Comparison of ENCODE assay signal across 28 mouse cellular contexts in genomic region chr19:54116829-54117228, GRCm38 (mm10).
A peak's percentile ranks its signal among the peaks of the same experiment; 100 is the strongest.
DNase-seq lines count a peak whose midpoint lies in the region; ATAC-seq lines count a peak whose summit lies in the region.
"Had no signal": no experiment of that assay in that cellular context is flagged by ENCODE, and none has a peak within 500 bp of the region (broad histone marks: within the 10 kb centered on the region; RNA-seq: fewer than 3 reads in every experiment).

No protein-coding gene starts in this region.

- H3K27ac ChIP-seq in midbrain, embryonic 11.5 days (ENCODE audit: low read depth, low read length) = no peak overlapping the region
- no peak overlapping the region for H3K27ac ChIP-seq in midbrain, embryonic 14.5 days (replicated peaks; ENCODE audit: low read depth, low read length)
- no peak overlapping the region for H3K27ac ChIP-seq in intestine, embryonic 14.5 days (ENCODE audit: low read depth)
- H3K27ac ChIP-seq in intestine, embryonic 16.5 days (ENCODE audit: low read length) = no peak overlapping the region
- H3K27ac ChIP-seq: embryonic facial prominence, embryonic 10.5 days; embryonic facial prominence, embryonic 12.5 days; forebrain, embryonic 10.5 days; forebrain, embryonic 12.5 days had no signal

- no peaks in the 10 kb centered on the region for H3K4me1 ChIP-seq in midbrain, embryonic 11.5 days (ENCODE audit: control insufficient read depth, insufficient read depth, low read length)
- H3K4me1 ChIP-seq in midbrain, embryonic 14.5 days (ENCODE audit: control insufficient read depth, insufficient read depth, low read length) = peaks cover 7% of the 10 kb centered on the region; the same call in 1 of the 2 replicates
- no peaks in the 10 kb centered on the region for H3K4me1 ChIP-seq in intestine, embryonic 14.5 days (replicated peaks; ENCODE audit: control insufficient read depth, insufficient read depth, low read length)
- H3K4me1 ChIP-seq in intestine, embryonic 16.5 days (ENCODE audit: control insufficient read depth, insufficient read depth, low read length) = peaks cover 20% of the 10 kb centered on the region

- intact Hi-C loops in left cerebral cortex, postnatal 14 days (cut with DNase I) = no loop called here
- intact Hi-C loops in left cerebral cortex, postnatal 4 days (cut with DNase I) = no loop called here

- no peaks in the 10 kb centered on the region for H3K36me3 ChIP-seq in midbrain, embryonic 11.5 days (ENCODE audit: control insufficient read depth, insufficient read depth, low read length)
- no peaks in the 10 kb centered on the region for H3K36me3 ChIP-seq in midbrain, embryonic 14.5 days (ENCODE audit: control insufficient read depth, insufficient read depth, low read length)
- no peaks in the 10 kb centered on the region for H3K36me3 ChIP-seq in intestine, embryonic 14.5 days (ENCODE audit: control insufficient read depth, insufficient read depth, low read length)
- no peaks in the 10 kb centered on the region for H3K36me3 ChIP-seq in intestine, embryonic 16.5 days (ENCODE audit: control insufficient read depth, insufficient read depth, low read length)
- H3K36me3 ChIP-seq: embryonic facial prominence, embryonic 10.5 days; embryonic facial prominence, embryonic 12.5 days; forebrain, embryonic 10.5 days; forebrain, embryonic 12.5 days; G1E had no signal

- no peak overlapping the region for H3K4me2 ChIP-seq in midbrain, embryonic 11.5 days
- no peak overlapping the region for H3K4me2 ChIP-seq in midbrain, embryonic 14.5 days (ENCODE audit: low read length)
- H3K4me2 ChIP-seq in intestine, embryonic 14.5 days (ENCODE audit: low read length) = no peak overlapping the region
- peak overlapping the region; percentile 9; the same call in 1 of the 2 replicates for H3K4me2 ChIP-seq in intestine, embryonic 16.5 days (ENCODE audit: low read depth, low read length)
- H3K4me2 ChIP-seq: embryonic facial prominence, embryonic 12.5 days; forebrain, embryonic 12.5 days had no signal

- H3K4me3 ChIP-seq in midbrain, embryonic 11.5 days (ENCODE audit: low read depth, low read length) = no peak overlapping the region
- H3K4me3 ChIP-seq in midbrain, embryonic 14.5 days (replicated peaks; ENCODE audit: low read depth, low read length) = no peak overlapping the region
- H3K4me3 ChIP-seq in intestine, embryonic 14.5 days (ENCODE audit: low read depth, low read length) = no peak overlapping the region
- H3K4me3 ChIP-seq in intestine, embryonic 16.5 days (ENCODE audit: low read length) = no peak overlapping the region
- H3K4me3 ChIP-seq: embryonic facial prominence, embryonic 10.5 days; embryonic facial prominence, embryonic 12.5 days; erythroblast, embryonic 14.5 days; forebrain, embryonic 10.5 days; forebrain, embryonic 12.5 days had no signal

- ATAC-seq in midbrain, embryonic 11.5 days (ENCODE audit: low FRiP score) = no peak
- no peak for ATAC-seq in midbrain, embryonic 14.5 days (ENCODE audit: low FRiP score, low TSS enrichment)
- peak; percentile 40 for ATAC-seq in intestine, embryonic 14.5 days (replicated peaks; ENCODE audit: low FRiP score, low TSS enrichment, low read depth)
- peak; percentile 90 for ATAC-seq in intestine, embryonic 16.5 days
- no peak for ATAC-seq in granulocyte monocyte progenitor cell, adult 5-6 weeks (replicated peaks; ENCODE audit: poor library complexity, severe bottlenecking)
- ATAC-seq: activated CD4-positive, CD25-positive, alpha-beta regulatory T cell, adult 4 months; CD4-positive, CD25-positive, alpha-beta regulatory T cell, adult 4 months; forebrain, embryonic 14.5 days; forebrain, embryonic 16.5 days; Patski had no signal

- peak; percentile 62 for DNase-seq in midbrain, embryonic 11.5 days (ENCODE audit: low spot score, missing footprints)
- DNase-seq in midbrain, embryonic 14.5 days = no peak
- DNase-seq in intestine, embryonic 14.5 days (ENCODE audit: low spot score) = no peak
- peak; percentile 52 for DNase-seq in large intestine, adult 2 months (ENCODE audit: low read depth, low spot score)
- no peak for DNase-seq in left cerebral cortex, postnatal 14 days (ENCODE audit: low spot score in 2 of 2)
- DNase-seq in left cerebral cortex, postnatal 4 days = no peak
- DNase-seq: adrenal gland, adult 8-10 months; adrenal gland, postnatal 14 days; adrenal gland, postnatal 36 days; cerebellum, adult 11-12 months; cerebellum, adult 2 months; cerebellum, adult 9-10 months; cerebellum, postnatal 10 days; cerebellum, postnatal 25 days had no signal

- no peaks in the 10 kb centered on the region for H3K9me3 ChIP-seq in midbrain, embryonic 11.5 days (ENCODE audit: control insufficient read depth, low read length)
- no peaks in the 10 kb centered on the region for H3K9me3 ChIP-seq in midbrain, embryonic 14.5 days (ENCODE audit: control insufficient read depth, low read length)
- H3K9me3 ChIP-seq in intestine, embryonic 14.5 days (ENCODE audit: control insufficient read depth, low read length) = no peaks in the 10 kb centered on the region
- H3K9me3 ChIP-seq in intestine, embryonic 16.5 days (ENCODE audit: control insufficient read depth, low read length) = no peaks in the 10 kb centered on the region
- H3K9me3 ChIP-seq: embryonic facial prominence, embryonic 10.5 days; embryonic facial prominence, embryonic 12.5 days; forebrain, embryonic 10.5 days; forebrain, embryonic 12.5 days; G1E had no signal

- 84% methylated on average over 4 of the region's 4 CpGs for WGBS in midbrain, embryonic 11.5 days
- WGBS in midbrain, embryonic 14.5 days = 78% methylated on average over 4 of the region's 4 CpGs
- 55% methylated on average over 4 of the region's 4 CpGs for WGBS in intestine, embryonic 14.5 days
- 52% methylated on average over 4 of the region's 4 CpGs for WGBS in intestine, embryonic 16.5 days
- 33% methylated on average over 4 of the region's 4 CpGs for whole genome bisulfite sequencing in large intestine, adult 2 months

- H3K27me3 ChIP-seq in midbrain, embryonic 11.5 days (ENCODE audit: control insufficient read depth, insufficient read depth, low read length) = no peaks in the 10 kb centered on the region; the same call in 1 of the 2 replicates
- H3K27me3 ChIP-seq in midbrain, embryonic 14.5 days (ENCODE audit: control insufficient read depth, insufficient read depth, low read length) = no peaks in the 10 kb centered on the region
- no peaks in the 10 kb centered on the region for H3K27me3 ChIP-seq in intestine, embryonic 14.5 days (replicated peaks; ENCODE audit: control insufficient read depth, insufficient read depth, low read length)
- H3K27me3 ChIP-seq in intestine, embryonic 16.5 days (replicated peaks; ENCODE audit: control insufficient read depth, insufficient read depth, low read length) = no peaks in the 10 kb centered on the region
- H3K27me3 ChIP-seq: CH12.LX had no signal

- no peak overlapping the region for H3K9ac ChIP-seq in midbrain, embryonic 11.5 days (ENCODE audit: low read length)
- H3K9ac ChIP-seq in midbrain, embryonic 14.5 days (replicated peaks; ENCODE audit: low read length) = no peak overlapping the region
- H3K9ac ChIP-seq in intestine, embryonic 14.5 days (ENCODE audit: low read length) = no peak overlapping the region
- H3K9ac ChIP-seq in intestine, embryonic 16.5 days (ENCODE audit: low read depth, low read length) = no peak overlapping the region
- H3K9ac ChIP-seq: embryonic facial prominence, embryonic 12.5 days; forebrain, embryonic 12.5 days had no signal

Comparison
In these comparisons a context has a peak if more than half of its experiments do, and no peak if none do; other contexts are left out.
1. DNase-seq: peak in midbrain, embryonic 11.5 days (single experiment) and large intestine, adult 2 months (single experiment); none in midbrain, embryonic 14.5 days (single experiment), intestine, embryonic 14.5 days (single experiment), left cerebral cortex, postnatal 14 days (0 of 2) and left cerebral cortex, postnatal 4 days (single experiment).
2. ATAC-seq: peak in intestine, embryonic 14.5 days (single experiment) and intestine, embryonic 16.5 days (single experiment); none in midbrain, embryonic 11.5 days (single experiment), midbrain, embryonic 14.5 days (single experiment) and granulocyte monocyte progenitor cell, adult 5-6 weeks (single experiment).